Mouse (Mus musculus): Measurements from ENCODE around the gene Ogdh.
"Not testable (repeated sequence)": the region's sequence is repeated elsewhere in the genome, so short reads cannot be mapped to it uniquely, and the experiment has no call there.

Ogdh gene

DNA sequence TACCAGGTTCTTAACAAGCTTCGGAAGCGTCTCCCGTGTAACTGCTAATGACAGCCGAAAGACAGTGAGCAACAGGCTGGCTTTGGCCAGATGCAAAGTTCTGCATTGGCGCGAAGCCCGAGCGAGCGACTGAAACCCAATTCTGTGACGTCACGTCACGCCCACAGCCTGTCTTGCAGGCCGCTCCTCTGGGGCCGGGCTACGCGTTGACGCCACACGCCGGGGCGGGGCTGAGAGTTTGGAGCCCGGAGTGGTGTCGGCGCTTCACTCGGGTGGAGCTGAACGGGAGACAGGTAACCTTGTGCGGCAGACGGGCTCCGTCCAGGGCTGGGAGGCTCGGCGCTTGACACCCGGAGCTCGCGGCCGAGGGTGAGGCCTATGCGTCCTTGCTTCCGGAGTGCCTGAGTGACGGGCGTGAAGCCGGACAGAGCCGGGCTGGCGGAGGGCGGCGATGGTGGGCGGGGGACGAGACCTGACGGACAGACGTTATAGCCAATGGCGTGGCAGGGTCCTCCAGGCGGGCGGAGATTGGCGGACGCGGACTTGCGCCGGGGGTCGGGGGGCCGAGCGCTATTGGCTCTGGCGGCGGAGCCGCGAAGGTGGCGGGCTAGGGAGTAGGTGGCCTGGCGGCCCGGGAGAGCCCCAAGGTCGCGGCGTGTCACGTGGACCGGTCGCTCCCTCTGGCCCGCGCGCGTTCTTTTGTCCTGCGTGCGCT is at the start of gene Ogdh:
TSS of gene Ogdh (plus strand) at position 233 of the 715 bp plus-strand sequence.
- peak; percentile 99 for DNase-seq

- DNase-seq: no peak
Observed at GRCm38 (mm10) chr11:6244707-6245106, 46.7 kb upstream of the Ogdh start.

GRCm38 (mm10) chr11:6252248-6252647 is 39.2 kb upstream of the Ogdh start:
- no peak for DNase-seq

GRCm38 (mm10) chr11:6252824-6253223 is 38.6 kb upstream of the Ogdh start:
- DNase-seq: no peak

DNA sequence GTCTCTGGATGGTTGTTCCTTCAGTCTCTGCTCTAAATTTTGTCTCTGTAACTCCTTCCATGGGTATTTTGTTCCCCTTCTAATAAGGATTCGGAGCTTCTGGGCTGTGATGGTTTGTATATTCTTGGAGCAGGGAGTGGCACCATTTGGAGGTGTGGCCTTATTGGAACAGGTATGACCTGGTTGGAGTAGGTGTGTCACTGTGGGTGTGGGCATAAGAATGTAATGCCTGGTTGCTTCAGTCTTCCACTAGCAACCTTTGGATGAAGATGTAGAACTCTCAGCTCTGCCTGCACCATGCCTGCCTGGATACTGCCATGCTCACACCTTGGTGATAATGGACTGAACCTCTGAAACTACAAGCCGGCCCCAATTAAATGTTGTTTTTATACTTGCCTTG is 36.8 kb upstream of the Ogdh start:
- not testable (repeated sequence) for DNase-seq

- no peak for DNase-seq
Observed at GRCm38 (mm10) chr11:6256490-6257072, 34.9 kb upstream of the Ogdh start.

GRCm38 (mm10) chr11:6259413-6259812 is 32.0 kb upstream of the Ogdh start:
- DNase-seq: no peak

- DNase-seq: peak; percentile 83
Observed at GRCm38 (mm10) chr11:6261434-6262082, 29.9 kb upstream of the Ogdh start.

DNA sequence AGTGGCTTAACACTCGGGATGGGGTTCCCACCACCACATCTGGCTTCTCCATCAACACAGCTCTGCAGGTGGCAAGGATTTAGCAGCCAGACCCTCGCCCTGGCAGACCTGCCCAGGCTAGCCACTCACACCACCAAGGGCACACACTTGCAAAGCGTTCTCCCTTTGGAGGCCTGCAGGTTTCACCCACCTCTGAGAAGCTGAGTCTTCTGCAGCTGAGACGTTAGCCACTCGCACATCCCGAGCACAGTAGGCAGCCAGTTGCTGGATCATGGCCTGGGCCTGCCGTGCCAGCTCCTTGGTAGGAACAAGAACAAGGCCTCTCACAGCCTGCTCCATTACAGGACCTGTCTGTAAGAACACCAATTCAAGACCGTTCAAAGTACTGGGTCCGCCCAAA is 24.8 kb upstream of the Ogdh start:
- no peak for DNase-seq

GRCm38 (mm10) chr11:6267320-6268254 is 23.8 kb upstream of the Ogdh start, which contains the start of gene Ddx56:
TSS of gene Ddx56 (minus strand) at chr11:6267772.
- DNase-seq: peak; percentile 98

GRCm38 (mm10) chr11:6273607-6274006 is 17.8 kb upstream of the Ogdh start:
- no peak for DNase-seq

- DNase-seq: peak; percentile 99
Observed at GRCm38 (mm10) chr11:6274387-6275093, 16.9 kb upstream of the Ogdh start, which contains the start of gene Tmed4. TSS of gene Tmed4 (minus strand) at chr11:6274870.

GRCm38 (mm10) chr11:6275094-6275484 is 16.3 kb upstream of the Ogdh start:
- DNase-seq: no peak

GRCm38 (mm10) chr11:6276466-6276865 is 15.0 kb upstream of the Ogdh start:
- no peak for DNase-seq

- peak; percentile 57 for DNase-seq
Observed at GRCm38 (mm10) chr11:6282940-6283339, 8.5 kb upstream of the Ogdh start.

DNA sequence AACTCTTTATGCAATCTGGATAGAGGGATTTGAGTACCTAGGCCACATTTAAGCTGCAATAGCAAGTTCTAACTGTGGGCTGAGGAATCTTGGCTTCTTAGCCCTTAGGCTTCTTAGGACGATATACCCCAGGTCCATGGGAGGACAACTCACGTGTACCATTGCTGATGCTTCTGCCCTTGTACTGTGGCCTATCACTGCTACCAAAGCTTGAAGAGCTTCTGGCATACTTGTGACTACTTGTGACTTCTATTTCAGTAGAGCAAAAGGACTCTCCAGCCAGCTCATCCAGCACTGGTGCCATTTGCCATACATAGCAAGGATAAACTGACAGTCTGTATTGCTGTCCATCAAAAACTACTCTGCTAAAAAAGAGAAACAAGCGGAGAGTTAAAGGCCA is 1.3 kb upstream of the Ogdh start:
- no peak for DNase-seq

- no peak for DNase-seq
Observed at GRCm38 (mm10) chr11:6290883-6291282, 550 bp upstream of the Ogdh start.

- peak; percentile 86 for DNase-seq
Observed at GRCm38 (mm10) chr11:6292116-6292987, 919 bp downstream of the Ogdh start.

- DNase-seq: no peak
Observed at GRCm38 (mm10) chr11:6292988-6293349, 1.5 kb downstream of the Ogdh start.

DNA sequence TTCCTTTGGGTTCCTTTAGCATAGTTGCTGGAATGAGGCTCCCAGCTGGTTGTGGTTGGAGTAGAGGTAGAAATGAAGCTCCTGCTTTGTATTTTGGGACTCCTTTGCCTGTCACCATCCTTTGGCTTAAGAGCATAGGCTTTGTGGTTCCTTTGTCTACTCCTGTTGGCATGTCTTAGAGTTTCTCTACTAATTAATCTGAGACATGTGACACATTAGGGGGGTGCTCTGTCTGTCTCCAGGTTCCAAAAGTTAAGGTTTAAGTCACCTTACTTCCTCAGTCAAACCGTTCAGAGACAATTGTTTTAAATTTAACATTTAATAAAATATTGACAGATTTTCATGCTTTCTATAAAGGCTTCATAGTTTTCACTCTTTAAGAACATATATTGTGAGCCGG is 2.2 kb downstream of the Ogdh start:
- DNase-seq: no peak

DNA sequence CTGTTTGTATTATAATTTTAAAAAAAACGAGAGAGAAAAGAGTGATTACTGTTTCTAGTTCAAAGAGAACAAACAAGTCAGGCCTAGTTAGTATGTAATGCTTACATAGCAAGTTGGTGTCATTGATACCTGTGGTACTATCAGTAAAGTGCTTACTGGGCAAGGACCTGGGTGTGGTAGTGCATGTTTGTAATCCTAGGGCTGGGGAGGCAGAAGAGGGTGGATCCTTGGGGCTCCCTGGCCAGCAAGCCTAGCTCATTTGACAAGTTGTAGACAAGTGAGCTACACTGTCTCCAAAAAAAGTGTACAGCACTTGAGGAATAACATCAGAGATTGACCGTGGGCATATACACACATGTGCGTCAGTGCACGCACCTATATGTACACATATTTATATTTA is 3.2 kb downstream of the Ogdh start:
- no peak for DNase-seq
